Mouse (Mus musculus) liver, embryonic 12.5 days (tissue): Measurements from ENCODE around the gene Fars2. TPM values are rescaled to one million over a fixed set of nuclear protein-coding genes. Genes with fewer than 3 reads are reported as not detected.
A peak's percentile ranks its signal among the peaks of the same experiment; 100 is the strongest.
"Not testable (repeated sequence)": the region's sequence is repeated elsewhere in the genome, so short reads cannot be mapped to it uniquely, and the experiment has no call there.

ENCODE experiments used
- ATAC-seq: fragments of 200-750 bp; cut with Nextera tagmentation; 2 replicates; pipeline ENCODE4 v1.8.0; 2017; ENCODE audit warnings: moderate number of reproducible peaks, mild to moderate bottlenecking, moderate library complexity
- H3K27ac ChIP-seq: fragments of 300-500 bp; sonication (generic); 2 replicates; pipeline ENCODE4 v1.5.1; 2016; ENCODE audit warnings: mild to moderate bottlenecking
- H3K27me3 ChIP-seq: fragments of 300-500 bp; sonication (generic); replicated peaks from 2 replicates; pipeline ENCODE4 v1.6.1; 2016; ENCODE audit warnings: mild to moderate bottlenecking, moderate library complexity
- H3K36me3 ChIP-seq: fragments of 300-500 bp; sonication (generic); 2 replicates; pipeline ENCODE4 v1.6.1; 2016; ENCODE audit warnings: mild to moderate bottlenecking, moderate library complexity
- H3K4me1 ChIP-seq: fragments of 300-500 bp; sonication (generic); 2 replicates; pipeline ENCODE4 v1.6.1; 2016
- H3K4me2 ChIP-seq: fragments of 300-500 bp; sonication (generic); 2 replicates; pipeline ENCODE4 v1.6.1; 2016; ENCODE audit warnings: mild to moderate bottlenecking, moderate library complexity
- H3K4me3 ChIP-seq: fragments of 300-500 bp; sonication (generic); 2 replicates; pipeline ENCODE4 v1.5.1; 2016; ENCODE audit warnings: mild to moderate bottlenecking, moderate library complexity
- H3K9ac ChIP-seq: fragments of 300-500 bp; sonication (generic); 2 replicates; pipeline ENCODE4 v1.6.1; 2016; ENCODE audit warnings: mild to moderate bottlenecking, moderate library complexity
- H3K9me3 ChIP-seq: fragments of 300-500 bp; sonication (generic); replicated peaks from 2 replicates; pipeline ENCODE4 v1.6.1; 2016; ENCODE audit warnings: mild to moderate bottlenecking, moderate library complexity
- WGBS: fragments of 180-500 bp; shearing (Covaris S2); methylation state at CpG from one replicate; pipeline ENCODE4 v1.1.7; 2016; ENCODE audit not compliant: insufficient replicate concordance; 5-methylcytosine and 5-hydroxymethylcytosine counted together
- polyA plus RNA-seq: library from polyadenylated mRNA; unstranded; fragments of >200 nt; fragmentation: Nextera tagmentation; extraction: Ambion mirVana; gene quantifications from 2 replicates; pipeline ENCODE4 v1.2.1, GENCODE M21; 2016

The Fars2 gene
- polyA plus RNA-seq, 1 experiment from 2014 or later: 31.0 TPM

- no peak overlapping the region for H3K4me3 ChIP-seq
- ATAC-seq: no peak
- H3K4me1 ChIP-seq: peaks cover 13% of the 10 kb centered on the region; the same call in 1 of the 2 replicates
- peak overlapping the region; percentile 53; the same call in 1 of the 2 replicates for H3K27ac ChIP-seq
- no peak overlapping the region for H3K4me2 ChIP-seq
- no peaks in the 10 kb centered on the region for H3K36me3 ChIP-seq
- WGBS: 61% methylated on average over 6 of the region's 6 CpGs
- no peaks in the 10 kb centered on the region for H3K27me3 ChIP-seq
- H3K9ac ChIP-seq: no peak overlapping the region
- H3K9me3 ChIP-seq: no peaks in the 10 kb centered on the region
These were observed 32.1 kb downstream of the Fars2 start for GRCm38 (mm10) chr13:36149175-36149939.

- Histone ChIP-seq H3K9me3 (no peaks in the 10 kb centered on the region), H3K27me3 (no peaks in the 10 kb centered on the region), H3K9ac (no peak overlapping the region), H3K36me3 (no peaks in the 10 kb centered on the region; the same call in 1 of the 2 replicates), H3K4me2 (no peak overlapping the region), H3K4me1 (peaks cover 13% of the 10 kb centered on the region; the same call in 1 of the 2 replicates), H3K27ac (no peak overlapping the region), H3K4me3 (no peak overlapping the region)
- no peak for ATAC-seq
- 62% methylated on average over 5 of the region's 5 CpGs for WGBS
These were observed 33.1 kb downstream of the Fars2 start for GRCm38 (mm10) chr13:36150272-36150671.

- Histone ChIP-seq H3K36me3 (no peaks in the 10 kb centered on the region; the same call in 1 of the 2 replicates), H3K4me3 (no peak overlapping the region), H3K4me1 (peaks cover 13% of the 10 kb centered on the region), H3K4me2 (no peak overlapping the region), H3K9me3 (0 out of 2 replicates have a peak, but pooled peaks cover 3% of the 10 kb centered on the region), H3K27ac (no peak overlapping the region), H3K9ac (no peak overlapping the region), H3K27me3 (no peaks in the 10 kb centered on the region)
- no peak for ATAC-seq
- 67% methylated on average over 5 of the region's 5 CpGs for WGBS
These were observed 35.7 kb downstream of the Fars2 start for GRCm38 (mm10) chr13:36152728-36153498.

- ATAC-seq: no peak
- Histone ChIP-seq H3K27me3 (no peaks in the 10 kb centered on the region), H3K36me3 (no peaks in the 10 kb centered on the region; the same call in 1 of the 2 replicates), H3K27ac (no peak overlapping the region), H3K9ac (no peak overlapping the region), H3K4me2 (no peak overlapping the region), H3K9me3 (0 out of 2 replicates have a peak, but pooled peaks cover 3% of the 10 kb centered on the region), H3K4me1 (peaks cover 10% of the 10 kb centered on the region), H3K4me3 (no peak overlapping the region)
- 61% methylated on average over 7 of the region's 7 CpGs for WGBS
These were observed 39.2 kb downstream of the Fars2 start for GRCm38 (mm10) chr13:36156340-36156931.

GRCm38 (mm10) chr13:36163411-36163810, 46.2 kb downstream of the Fars2 start:
- Histone ChIP-seq H3K36me3 (no peaks in the 10 kb centered on the region), H3K27me3 (no peaks in the 10 kb centered on the region), H3K4me2 (no peak overlapping the region), H3K4me3 (no peak overlapping the region), H3K9me3 (no peaks in the 10 kb centered on the region), H3K27ac (no peak overlapping the region), H3K9ac (no peak overlapping the region), H3K4me1 (peaks cover under 1% of the 10 kb centered on the region; the same call in 1 of the 2 replicates)
- WGBS: 84% methylated on average over 5 of the region's 5 CpGs
- no peak for ATAC-seq

GRCm38 (mm10) chr13:36163898-36164297, 46.7 kb downstream of the Fars2 start:
- Histone ChIP-seq H3K36me3 (no peaks in the 10 kb centered on the region), H3K27me3 (no peaks in the 10 kb centered on the region), H3K4me3 (no peak overlapping the region), H3K27ac (no peak overlapping the region), H3K9me3 (no peaks in the 10 kb centered on the region), H3K9ac (no peak overlapping the region), H3K4me2 (no peak overlapping the region), H3K4me1 (no peaks in the 10 kb centered on the region; the same call in 1 of the 2 replicates)
- WGBS: 67% methylated on average over 1 of the region's 1 CpGs
- no peak for ATAC-seq

GRCm38 (mm10) chr13:36172981-36173380, 55.8 kb downstream of the Fars2 start:
- peaks cover 33% of the 10 kb centered on the region for H3K4me1 ChIP-seq

GRCm38 (mm10) chr13:36174101-36174500, 56.9 kb downstream of the Fars2 start:
- no peak overlapping the region for H3K4me3 ChIP-seq
- no peak overlapping the region for H3K4me2 ChIP-seq
- H3K27me3 ChIP-seq: no peaks in the 10 kb centered on the region
- ATAC-seq: no peak
- H3K9ac ChIP-seq: no peak overlapping the region
- no peaks in the 10 kb centered on the region for H3K9me3 ChIP-seq
- peaks cover 33% of the 10 kb centered on the region for H3K4me1 ChIP-seq
- H3K27ac ChIP-seq: no peak overlapping the region
- H3K36me3 ChIP-seq: no peaks in the 10 kb centered on the region
- 91% methylated on average over 5 of the region's 5 CpGs for WGBS

More at GRCm38 (mm10) chr13:36172981-36173380, 55.8 kb downstream of the Fars2 start:
- peak overlapping the region; percentile 65 for H3K27ac ChIP-seq
- H3K9ac ChIP-seq: peak overlapping the region; percentile 22; the same call in 1 of the 2 replicates
- not testable (repeated sequence) for H3K4me3 ChIP-seq, H3K9me3 ChIP-seq, H3K27me3 ChIP-seq, H3K36me3 ChIP-seq
- WGBS: 19% methylated on average over 2 of the region's 2 CpGs
- peak overlapping the region; percentile 3; the same call in 1 of the 2 replicates for H3K4me2 ChIP-seq
- ATAC-seq: peak; percentile 74

GRCm38 (mm10) chr13:36174772-36175171, 57.6 kb downstream of the Fars2 start:
- Histone ChIP-seq H3K27ac (no peak overlapping the region), H3K4me3 (no peak overlapping the region), H3K27me3 (no peaks in the 10 kb centered on the region), H3K4me1 (peaks cover 33% of the 10 kb centered on the region), H3K9ac (no peak overlapping the region), H3K36me3 (no peaks in the 10 kb centered on the region), H3K4me2 (no peak overlapping the region), H3K9me3 (no peaks in the 10 kb centered on the region)
- no peak for ATAC-seq
- 80% methylated on average over 4 of the region's 4 CpGs for WGBS

GRCm38 (mm10) chr13:36181231-36181630, 64.0 kb downstream of the Fars2 start:
- H3K36me3 ChIP-seq: no peaks in the 10 kb centered on the region
- no peak overlapping the region for H3K4me3 ChIP-seq
- no peak overlapping the region for H3K27ac ChIP-seq
- ATAC-seq: no peak
- 66% methylated on average over 2 of the region's 2 CpGs for WGBS
- H3K9ac ChIP-seq: no peak overlapping the region
- H3K9me3 ChIP-seq: no peaks in the 10 kb centered on the region
- no peaks in the 10 kb centered on the region for H3K27me3 ChIP-seq
- H3K4me2 ChIP-seq: no peak overlapping the region
- peaks cover 8% of the 10 kb centered on the region for H3K4me1 ChIP-seq

GRCm38 (mm10) chr13:36190577-36190976, 73.4 kb downstream of the Fars2 start:
- WGBS: 80% methylated on average over 2 of the region's 2 CpGs
- peak; percentile 65; the same call in 1 of the 2 replicates for ATAC-seq
- H3K4me2 ChIP-seq: no peak overlapping the region

More at GRCm38 (mm10) chr13:36190577-36190976, 73.4 kb downstream of the Fars2 start:
- H3K27me3 ChIP-seq: no peaks in the 10 kb centered on the region
- no peaks in the 10 kb centered on the region for H3K36me3 ChIP-seq
- H3K4me1 ChIP-seq: peaks cover 3% of the 10 kb centered on the region
- H3K27ac ChIP-seq: no peak overlapping the region
- no peak overlapping the region for H3K9ac ChIP-seq
- H3K9me3 ChIP-seq: no peaks in the 10 kb centered on the region
- H3K4me3 ChIP-seq: no peak overlapping the region
